Mouse (Mus musculus) CD4-positive helper T cell, adult 2 months (primary cell): ENCODE data around the gene H2afv.

ENCODE experiments used
- DNase-seq: peaks from one replicate; pipeline ENCODE4 v3.0.0-alpha.2; 2012; ENCODE audit warnings: low read depth, missing footprints, low spot score

The H2afv gene

GRCm38 (mm10) chr11:6390376-6391053, 53.7 kb downstream of the H2afv start:
- DNase-seq, result no peak

GRCm38 (mm10) chr11:6389483-6389921, 54.7 kb downstream of the H2afv start:
- DNase-seq, result peak; percentile 50

GRCm38 (mm10) chr11:6388726-6389413, 55.4 kb downstream of the H2afv start, which contains the start of gene Zmiz2:
TSS of gene Zmiz2 (plus strand) at chr11:6389074.
- DNase-seq, result peak; percentile 96

- no peak for DNase-seq
Observed at GRCm38 (mm10) chr11:6388126-6388725, 56.0 kb downstream of the H2afv start.

- no peak for DNase-seq
Observed at GRCm38 (mm10) chr11:6380916-6381315, 63.3 kb downstream of the H2afv start.
